Mouse (Mus musculus) limb, embryonic 10.5 days (tissue): Measurements from ENCODE around the gene Hs2st1. TPM values are rescaled to one million over a fixed set of nuclear protein-coding genes. Genes with fewer than 3 reads are reported as not detected.

ENCODE experiments used
- DNase-seq: peaks from one replicate; pipeline ENCODE4 v3.0.0-alpha.2; 2017; ENCODE audit warnings: low spot score
- H3K27ac ChIP-seq: fragments of 300-500 bp; sonication (generic); 2 replicates; pipeline ENCODE4 v1.5.1; 2016; ENCODE audit warnings: mild to moderate bottlenecking
- H3K27me3 ChIP-seq: fragments of 300-500 bp; sonication (generic); 2 replicates; pipeline ENCODE4 v1.6.1; 2016; ENCODE audit warnings: low read depth, mild to moderate bottlenecking; ENCODE audit not compliant: poor library complexity, severe bottlenecking
- H3K36me3 ChIP-seq: fragments of 300-500 bp; sonication (generic); 2 replicates; pipeline ENCODE4 v1.6.1; 2016; ENCODE audit warnings: mild to moderate bottlenecking, moderate library complexity
- H3K4me1 ChIP-seq: fragments of 300-500 bp; sonication (generic); 2 replicates; pipeline ENCODE4 v1.6.1; 2016
- H3K4me3 ChIP-seq: fragments of 300-500 bp; sonication (generic); 2 replicates; pipeline ENCODE4 v1.5.1; 2016; ENCODE audit warnings: mild to moderate bottlenecking, moderate library complexity
- H3K9me3 ChIP-seq: fragments of 300-500 bp; sonication (generic); replicated peaks from 2 replicates; pipeline ENCODE4 v1.6.1; 2016; ENCODE audit warnings: mild to moderate bottlenecking
- WGBS: fragments of 180-500 bp; shearing (Covaris S2); methylation state at CpG from one replicate; pipeline ENCODE4 v1.1.7; 2016; 5-methylcytosine and 5-hydroxymethylcytosine counted together
- polyA plus RNA-seq: library from polyadenylated mRNA; unstranded; fragments of >200 nt; fragmentation: Nextera tagmentation; extraction: Ambion mirVana; gene quantifications from 2 replicates; pipeline ENCODE4 v1.2.1, GENCODE M21; 2016

Hs2st1 gene
- polyA plus RNA-seq, 1 experiment from 2014 or later: 13.0 TPM

GRCm38 (mm10) chr3:144558274-144558673 lies 11.7 kb downstream of the Hs2st1 start:
- H3K4me1 ChIP-seq: peaks cover 21% of the 10 kb centered on the region
- WGBS: 71% methylated on average over 5 of the region's 5 CpGs
- H3K27ac ChIP-seq: no peak overlapping the region

GRCm38 (mm10) chr3:144556625-144557324 lies 13.2 kb downstream of the Hs2st1 start:
- Histone ChIP-seq H3K36me3 (0 out of 2 replicates have a peak, but pooled peaks cover 4% of the 10 kb centered on the region), H3K4me1 (peaks cover 21% of the 10 kb centered on the region), H3K4me3 (peak overlapping the region; percentile 9; the same call in 1 of the 2 replicates), H3K27ac (0 out of 2 replicates have a peak overlapping the region, but pooled peaks have one; percentile 27), H3K9me3 (no peaks in the 10 kb centered on the region), H3K27me3 (no peaks in the 10 kb centered on the region)
- 3% methylated on average over 16 of the region's 16 CpGs for WGBS
- peak; percentile 41 for DNase-seq

More at GRCm38 (mm10) chr3:144558274-144558673, 11.7 kb downstream of the Hs2st1 start:
- H3K27me3 ChIP-seq: no peaks in the 10 kb centered on the region
- H3K9me3 ChIP-seq: no peaks in the 10 kb centered on the region
- no peak overlapping the region for H3K4me3 ChIP-seq
- no peak for DNase-seq
- 0 out of 2 replicates have a peak, but pooled peaks cover 4% of the 10 kb centered on the region for H3K36me3 ChIP-seq

- Histone ChIP-seq H3K27me3 (no peaks in the 10 kb centered on the region), H3K4me1 (peaks cover 21% of the 10 kb centered on the region), H3K4me3 (no peak overlapping the region), H3K9me3 (no peaks in the 10 kb centered on the region), H3K27ac (no peak overlapping the region), H3K36me3 (no peaks in the 10 kb centered on the region)
- 89% methylated on average over 7 of the region's 7 CpGs for WGBS
- DNase-seq: no peak
Measured at GRCm38 (mm10) chr3:144555144-144555543, 14.8 kb downstream of the Hs2st1 start.

- WGBS: 77% methylated on average over 9 of the region's 9 CpGs
- DNase-seq: no peak
- H3K27ac ChIP-seq: no peak overlapping the region
Measured at GRCm38 (mm10) chr3:144554503-144554902, 15.5 kb downstream of the Hs2st1 start.

GRCm38 (mm10) chr3:144553942-144554341 lies 16.0 kb downstream of the Hs2st1 start:
- Histone ChIP-seq H3K27ac (no peak overlapping the region), H3K36me3 (no peaks in the 10 kb centered on the region), H3K4me1 (peaks cover 15% of the 10 kb centered on the region), H3K9me3 (no peaks in the 10 kb centered on the region), H3K27me3 (no peaks in the 10 kb centered on the region), H3K4me3 (no peak overlapping the region)
- no peak for DNase-seq
- WGBS: 58% methylated on average over 7 of the region's 7 CpGs

More at GRCm38 (mm10) chr3:144554503-144554902, 15.5 kb downstream of the Hs2st1 start:
- H3K36me3 ChIP-seq: no peaks in the 10 kb centered on the region
- H3K4me1 ChIP-seq: peaks cover 20% of the 10 kb centered on the region
- H3K9me3 ChIP-seq: no peaks in the 10 kb centered on the region
- no peaks in the 10 kb centered on the region for H3K27me3 ChIP-seq
- H3K4me3 ChIP-seq: no peak overlapping the region

GRCm38 (mm10) chr3:144551416-144551815 lies 18.6 kb downstream of the Hs2st1 start:
- no peak for DNase-seq
- no peaks in the 10 kb centered on the region for H3K4me1 ChIP-seq
- H3K4me3 ChIP-seq: no peak overlapping the region
- H3K27me3 ChIP-seq: no peaks in the 10 kb centered on the region
- no peak overlapping the region for H3K27ac ChIP-seq
- H3K36me3 ChIP-seq: no peaks in the 10 kb centered on the region
- 85% methylated on average over 4 of the region's 4 CpGs for WGBS
- H3K9me3 ChIP-seq: no peaks in the 10 kb centered on the region

GRCm38 (mm10) chr3:144550659-144551058 lies 19.3 kb downstream of the Hs2st1 start:
- no peaks in the 10 kb centered on the region for H3K9me3 ChIP-seq
- no peaks in the 10 kb centered on the region for H3K36me3 ChIP-seq
- no peaks in the 10 kb centered on the region for H3K4me1 ChIP-seq
- no peaks in the 10 kb centered on the region for H3K27me3 ChIP-seq
- no peak overlapping the region for H3K4me3 ChIP-seq
- 95% methylated on average over 5 of the region's 5 CpGs for WGBS
- DNase-seq: no peak
- H3K27ac ChIP-seq: no peak overlapping the region

GRCm38 (mm10) chr3:144550036-144550435 lies 19.9 kb downstream of the Hs2st1 start:
- Histone ChIP-seq H3K4me1 (no peaks in the 10 kb centered on the region), H3K27ac (no peak overlapping the region), H3K9me3 (no peaks in the 10 kb centered on the region), H3K27me3 (no peaks in the 10 kb centered on the region), H3K36me3 (no peaks in the 10 kb centered on the region), H3K4me3 (no peak overlapping the region)
- DNase-seq: no peak
- 95% methylated on average over 5 of the region's 5 CpGs for WGBS

GRCm38 (mm10) chr3:144548186-144548845 lies 21.7 kb downstream of the Hs2st1 start:
- no peak overlapping the region for H3K27ac ChIP-seq
- DNase-seq: no peak
- no peaks in the 10 kb centered on the region for H3K27me3 ChIP-seq
- WGBS: 90% methylated on average over 7 of the region's 7 CpGs
- H3K4me1 ChIP-seq: no peaks in the 10 kb centered on the region
- no peaks in the 10 kb centered on the region for H3K36me3 ChIP-seq
- no peak overlapping the region for H3K4me3 ChIP-seq
- H3K9me3 ChIP-seq: no peaks in the 10 kb centered on the region

GRCm38 (mm10) chr3:144546490-144546889 lies 23.5 kb downstream of the Hs2st1 start:
- H3K27me3 ChIP-seq: no peaks in the 10 kb centered on the region
- no peak for DNase-seq
- H3K4me1 ChIP-seq: 0 out of 2 replicates have a peak, but pooled peaks cover 8% of the 10 kb centered on the region
- no peak overlapping the region for H3K27ac ChIP-seq
- WGBS: 66% methylated on average over 4 of the region's 4 CpGs
- no peaks in the 10 kb centered on the region for H3K36me3 ChIP-seq
- no peaks in the 10 kb centered on the region for H3K9me3 ChIP-seq
- H3K4me3 ChIP-seq: no peak overlapping the region

GRCm38 (mm10) chr3:144545832-144546231 lies 24.1 kb downstream of the Hs2st1 start:
- Histone ChIP-seq H3K9me3 (no peaks in the 10 kb centered on the region), H3K27me3 (no peaks in the 10 kb centered on the region), H3K4me1 (0 out of 2 replicates have a peak, but pooled peaks cover 8% of the 10 kb centered on the region), H3K27ac (no peak overlapping the region), H3K4me3 (no peak overlapping the region), H3K36me3 (no peaks in the 10 kb centered on the region)
- no peak for DNase-seq
- 65% methylated on average over 4 of the region's 4 CpGs for WGBS

- Histone ChIP-seq H3K27ac (no peak overlapping the region), H3K36me3 (no peaks in the 10 kb centered on the region), H3K27me3 (no peaks in the 10 kb centered on the region), H3K9me3 (no peaks in the 10 kb centered on the region), H3K4me1 (0 out of 2 replicates have a peak, but pooled peaks cover 8% of the 10 kb centered on the region), H3K4me3 (no peak overlapping the region)
- no peak for DNase-seq
- WGBS: 91% methylated on average over 7 of the region's 7 CpGs
Measured at GRCm38 (mm10) chr3:144545152-144545551, 24.8 kb downstream of the Hs2st1 start.

- Histone ChIP-seq H3K9me3 (no peaks in the 10 kb centered on the region), H3K27me3 (no peaks in the 10 kb centered on the region), H3K4me1 (0 out of 2 replicates have a peak, but pooled peaks cover 8% of the 10 kb centered on the region)
Measured at GRCm38 (mm10) chr3:144541906-144542438, 28.0 kb downstream of the Hs2st1 start.

More at GRCm38 (mm10) chr3:144541906-144542438, 28.0 kb downstream of the Hs2st1 start:
- DNase-seq: no peak
- WGBS: 83% methylated on average over 6 of the region's 6 CpGs
- Histone ChIP-seq H3K36me3 (no peaks in the 10 kb centered on the region), H3K27ac (no peak overlapping the region), H3K4me3 (no peak overlapping the region)
